Mouse (Mus musculus) forebrain, embryonic 14.5 days (tissue): ENCODE measurements at regions not wholly inside any gene's neighbourhood (a gene's known extent, or its start where the extent isn't known, plus 50 kb on each side); places are given as distances from the start of the nearest gene placed in this dataset.

Experiments used
- ATAC-seq: fragments of 200-750 bp; cut with Nextera tagmentation; 2 replicates; pipeline ENCODE4 v1.8.0; 2017; ENCODE audit warnings: mild to moderate bottlenecking, moderate library complexity
- DNase-seq: peaks from one replicate; pipeline ENCODE4 v3.0.0-alpha.2; 2015; ENCODE audit warnings: low spot score
- H3K27ac ChIP-seq: fragments of 300-500 bp; sonication (generic); 2 replicates; pipeline ENCODE4 v1.5.1; 2014; ENCODE audit warnings: low read depth, mild to moderate bottlenecking, control low read depth, low read length, moderate library complexity
- H3K27me3 ChIP-seq: fragments of 300-500 bp; sonication (generic); replicated peaks from 2 replicates; pipeline ENCODE4 v1.6.1; 2014; ENCODE audit warnings: low read length, control low read depth, mixed read lengths; ENCODE audit not compliant: control insufficient read depth, insufficient read depth
- H3K36me3 ChIP-seq: fragments of 300-500 bp; sonication (generic); 2 replicates; pipeline ENCODE4 v1.6.1; 2014; ENCODE audit warnings: low read length, control low read depth; ENCODE audit not compliant: control insufficient read depth, insufficient read depth
- H3K4me1 ChIP-seq: fragments of 300-500 bp; sonication (generic); 2 replicates; pipeline ENCODE4 v1.6.1; 2014; ENCODE audit warnings: antibody characterized with exemption, low read length, control low read depth; ENCODE audit not compliant: control insufficient read depth, insufficient read depth
- H3K4me2 ChIP-seq: fragments of 300-500 bp; sonication (generic); 2 replicates; pipeline ENCODE4 v1.6.1; 2014; ENCODE audit warnings: mild to moderate bottlenecking, control low read depth, low read length
- H3K4me3 ChIP-seq: fragments of 300-500 bp; sonication (generic); 2 replicates; pipeline ENCODE4 v1.5.1; 2014; ENCODE audit warnings: low read depth, low read length, control low read depth
- H3K9ac ChIP-seq: fragments of 300-500 bp; sonication (generic); 2 replicates; pipeline ENCODE4 v1.6.1; 2014; ENCODE audit warnings: mild to moderate bottlenecking, low read length, control low read depth, moderate library complexity
- H3K9me3 ChIP-seq: fragments of 300-500 bp; sonication (generic); replicated peaks from 2 replicates; pipeline ENCODE4 v1.6.1; 2016; ENCODE audit warnings: low read length, control low read depth, mixed read lengths; ENCODE audit not compliant: control insufficient read depth
- WGBS: fragments of 180-500 bp; shearing (Covaris S2); extraction: QIAGEN DNeasy Blood & Tissue Kit; methylation state at CpG from one replicate; pipeline ENCODE4 v1.1.7; 2014; 5-methylcytosine and 5-hydroxymethylcytosine counted together

DNA sequence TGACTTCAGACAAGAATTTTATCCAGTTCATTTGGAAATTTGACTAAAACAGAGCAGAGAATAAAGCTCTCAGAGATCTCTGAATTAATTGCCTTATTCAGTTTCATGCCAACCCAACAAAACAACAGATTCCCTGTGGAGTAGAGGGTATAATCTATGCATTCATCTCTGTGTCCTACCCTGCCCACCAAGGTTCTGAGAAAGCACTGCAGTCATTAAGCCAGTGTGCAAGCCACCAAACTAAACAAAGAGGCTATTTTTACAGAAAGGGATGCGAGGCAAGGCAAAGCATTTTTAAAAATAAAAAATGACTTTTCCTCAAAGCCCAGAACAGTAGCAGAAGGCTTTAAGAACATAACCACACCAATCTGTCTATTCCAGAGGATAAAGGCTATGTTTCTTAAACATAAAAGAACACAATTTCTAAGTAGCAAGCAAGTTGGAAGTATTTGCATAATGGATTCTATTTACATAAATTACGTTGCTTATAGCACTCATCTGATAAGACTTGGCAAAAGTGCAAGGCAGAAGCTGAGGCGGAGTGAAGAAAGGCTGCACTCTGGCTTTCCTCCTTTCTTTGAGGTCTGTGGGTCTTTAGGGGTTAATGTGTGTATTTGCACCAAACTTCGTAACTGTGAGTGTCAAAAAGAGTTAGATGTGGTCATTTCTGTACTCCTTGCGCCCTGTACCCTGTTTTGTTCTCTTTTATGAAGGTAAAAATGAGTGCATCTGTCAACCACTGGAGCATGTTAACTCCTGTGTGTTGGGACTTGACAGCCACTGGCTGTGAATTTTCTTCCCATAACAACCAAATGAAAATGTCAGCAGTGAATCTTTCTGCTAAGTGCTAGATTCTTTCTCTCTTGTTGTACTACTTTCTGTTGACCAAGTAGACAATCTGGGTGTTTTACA lies 430.6 kb upstream of the Igfbp7 start:
- ATAC-seq: peak; percentile 90

DNA sequence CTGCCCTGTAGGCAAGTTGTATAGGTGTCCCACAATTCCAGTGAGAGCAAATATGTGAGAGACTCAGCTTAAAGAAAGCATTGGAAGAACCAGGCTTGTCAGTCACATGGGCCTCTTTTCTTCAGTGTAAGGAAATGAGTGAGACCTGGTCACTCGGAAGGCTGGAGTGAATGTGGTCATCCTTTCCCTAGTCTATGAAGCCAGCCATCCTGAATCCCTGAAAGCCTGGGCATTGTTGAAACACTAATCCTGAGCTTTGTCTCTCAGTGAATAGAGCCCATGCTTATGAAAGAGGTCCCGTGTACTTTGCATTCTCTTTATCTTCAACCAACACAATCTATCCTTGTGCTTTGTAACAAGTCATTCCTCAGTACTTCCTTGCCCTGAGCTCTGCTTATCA lies 420.1 kb upstream of the Igfbp7 start:
- DNase-seq: no peak
- no peak overlapping the region for H3K4me2 ChIP-seq
- H3K4me1 ChIP-seq: no peaks in the 10 kb centered on the region
- no peak overlapping the region for H3K27ac ChIP-seq
- WGBS: 27% methylated on average over 2 of the region's 2 CpGs
- H3K9ac ChIP-seq: no peak overlapping the region
- ATAC-seq: no peak
- H3K27me3 ChIP-seq: no peaks in the 10 kb centered on the region
- peaks cover 7% of the 10 kb centered on the region; the same call in 1 of the 2 replicates for H3K9me3 ChIP-seq
- H3K4me3 ChIP-seq: no peak overlapping the region
- H3K36me3 ChIP-seq: no peaks in the 10 kb centered on the region

More for the DNA sequence above, 430.6 kb upstream of the Igfbp7 start:
- 16% methylated on average over 5 of the region's 5 CpGs for WGBS
- H3K9me3 ChIP-seq: no peaks in the 10 kb centered on the region
- H3K27me3 ChIP-seq: no peaks in the 10 kb centered on the region
- no peak overlapping the region for H3K4me3 ChIP-seq
- H3K4me2 ChIP-seq: no peak overlapping the region
- H3K36me3 ChIP-seq: no peaks in the 10 kb centered on the region
- DNase-seq: peak; percentile 84
- H3K9ac ChIP-seq: no peak overlapping the region
- H3K4me1 ChIP-seq: peaks cover 9% of the 10 kb centered on the region
- H3K27ac ChIP-seq: peak overlapping the region; percentile 59

DNA sequence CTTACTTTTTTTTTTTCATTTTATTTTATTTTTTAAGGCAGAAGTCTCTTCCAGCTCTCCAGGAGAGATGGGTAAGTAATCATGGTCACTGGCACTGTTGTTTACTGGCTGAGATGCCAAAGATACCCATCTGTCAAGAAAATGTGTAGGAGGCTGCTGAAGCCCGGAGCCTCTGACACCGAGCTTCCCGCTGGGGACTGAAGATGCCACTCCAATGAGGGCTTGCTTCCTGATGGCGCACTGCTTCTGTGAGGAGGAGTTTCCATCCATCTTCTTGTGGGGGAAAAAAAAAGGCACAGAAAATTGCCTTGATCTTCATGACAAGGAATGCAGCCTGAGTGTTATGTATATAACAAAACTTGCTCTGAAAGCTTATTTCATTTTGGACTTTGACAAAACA lies 418.2 kb upstream of the Igfbp7 start:
- no peak for DNase-seq
- 87% methylated on average over 4 of the region's 4 CpGs for WGBS
- H3K4me3 ChIP-seq: no peak overlapping the region

DNA sequence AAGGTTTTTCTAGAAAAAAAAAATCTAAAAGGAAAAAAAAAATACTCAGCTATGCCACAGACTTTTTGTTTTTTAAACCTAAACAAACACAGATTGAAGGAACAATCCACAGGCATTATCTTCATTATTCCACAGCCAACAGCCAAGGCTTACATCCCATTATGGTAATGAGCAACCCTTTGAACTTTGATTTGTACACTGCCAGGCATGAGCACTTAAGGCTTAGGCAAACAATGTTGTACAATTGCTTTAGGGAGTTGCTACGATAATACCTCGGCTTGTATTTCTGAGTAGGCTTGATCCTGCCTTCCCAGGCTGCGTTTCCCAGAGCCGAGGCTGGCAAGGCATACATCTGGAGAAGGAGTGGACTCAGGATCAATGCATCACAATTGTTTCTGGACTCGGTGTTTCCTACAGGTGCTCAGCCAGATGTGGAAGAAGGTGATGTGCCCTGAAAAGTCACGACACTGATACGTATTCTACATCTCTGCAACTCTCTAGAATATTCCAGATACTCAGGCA lies 409.0 kb upstream of the Igfbp7 start:
- no peaks in the 10 kb centered on the region for H3K36me3 ChIP-seq
- no peaks in the 10 kb centered on the region for H3K9me3 ChIP-seq
- DNase-seq (peak; percentile 48), ATAC-seq (peak; percentile 61; the same call in 1 of the 2 replicates)
- no peak overlapping the region for H3K4me3 ChIP-seq
- no peak overlapping the region for H3K9ac ChIP-seq
- H3K4me2 ChIP-seq: no peak overlapping the region
- no peaks in the 10 kb centered on the region for H3K4me1 ChIP-seq
- H3K27ac ChIP-seq: no peak overlapping the region
- 33% methylated on average over 7 of the region's 7 CpGs for WGBS
- H3K27me3 ChIP-seq: no peaks in the 10 kb centered on the region

More for the DNA sequence above, 418.2 kb upstream of the Igfbp7 start:
- H3K4me2 ChIP-seq: no peak overlapping the region
- no peak for ATAC-seq
- no peak overlapping the region for H3K27ac ChIP-seq
- H3K9me3 ChIP-seq: peaks cover 7% of the 10 kb centered on the region; the same call in 1 of the 2 replicates
- no peaks in the 10 kb centered on the region for H3K36me3 ChIP-seq
- no peak overlapping the region for H3K9ac ChIP-seq
- H3K27me3 ChIP-seq: no peaks in the 10 kb centered on the region
- H3K4me1 ChIP-seq: no peaks in the 10 kb centered on the region

DNA sequence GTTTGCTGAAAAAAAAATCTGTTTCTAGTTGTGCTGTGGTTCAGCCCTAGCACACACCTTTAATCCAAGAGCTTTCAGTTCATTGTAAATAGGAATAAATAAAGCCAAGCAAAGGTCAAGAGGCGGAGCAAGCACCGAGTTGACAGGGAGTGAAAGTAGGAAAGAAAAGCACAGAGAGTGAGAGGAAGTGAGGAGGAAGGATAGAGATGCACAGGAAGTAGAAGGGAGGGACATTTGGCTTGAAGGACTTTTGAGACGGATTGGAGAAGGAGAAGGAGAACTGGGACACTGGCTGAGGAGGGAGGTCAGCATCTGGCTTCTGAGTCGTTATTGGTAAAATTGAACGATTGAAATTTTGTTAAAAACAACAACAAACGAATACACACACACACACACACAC lies 402.0 kb upstream of the Igfbp7 start:
- H3K27ac ChIP-seq: no peak overlapping the region
- no peaks in the 10 kb centered on the region for H3K27me3 ChIP-seq
- H3K4me2 ChIP-seq: no peak overlapping the region
- H3K9me3 ChIP-seq: no peaks in the 10 kb centered on the region
- H3K4me3 ChIP-seq: no peak overlapping the region
- WGBS: 81% methylated on average over 6 of the region's 6 CpGs
- no peaks in the 10 kb centered on the region for H3K36me3 ChIP-seq
- no peak overlapping the region for H3K9ac ChIP-seq
- peaks cover 10% of the 10 kb centered on the region for H3K4me1 ChIP-seq
- ATAC-seq: no peak
- no peak for DNase-seq

DNA sequence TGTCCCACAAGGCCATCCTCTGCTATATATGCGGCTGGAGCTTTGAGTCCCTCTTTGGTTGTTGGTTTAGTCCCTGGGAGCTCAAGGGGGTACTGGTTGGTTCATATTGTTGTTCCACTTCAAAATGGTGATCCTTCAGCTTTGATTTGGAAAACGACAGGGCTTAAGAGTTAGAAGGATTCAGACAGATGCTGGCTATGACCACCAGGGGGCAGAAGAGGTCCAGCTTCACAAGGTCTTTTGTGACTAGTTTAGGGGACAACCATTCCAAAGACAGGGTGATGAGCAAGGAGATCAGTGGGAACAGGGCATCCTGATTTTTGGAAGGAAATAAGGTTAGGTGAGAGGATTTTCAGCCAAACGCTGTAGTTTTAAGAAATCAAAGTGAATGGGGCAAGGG lies 399.9 kb upstream of the Igfbp7 start:
- Histone ChIP-seq H3K9me3 (no peaks in the 10 kb centered on the region), H3K4me2 (no peak overlapping the region), H3K36me3 (no peaks in the 10 kb centered on the region), H3K9ac (no peak overlapping the region), H3K4me1 (peaks cover 10% of the 10 kb centered on the region), H3K27me3 (no peaks in the 10 kb centered on the region), H3K27ac (no peak overlapping the region), H3K4me3 (no peak overlapping the region)
- 31% methylated on average over 3 of the region's 3 CpGs for WGBS
- ATAC-seq (no peak), DNase-seq (peak; percentile 92)

DNA sequence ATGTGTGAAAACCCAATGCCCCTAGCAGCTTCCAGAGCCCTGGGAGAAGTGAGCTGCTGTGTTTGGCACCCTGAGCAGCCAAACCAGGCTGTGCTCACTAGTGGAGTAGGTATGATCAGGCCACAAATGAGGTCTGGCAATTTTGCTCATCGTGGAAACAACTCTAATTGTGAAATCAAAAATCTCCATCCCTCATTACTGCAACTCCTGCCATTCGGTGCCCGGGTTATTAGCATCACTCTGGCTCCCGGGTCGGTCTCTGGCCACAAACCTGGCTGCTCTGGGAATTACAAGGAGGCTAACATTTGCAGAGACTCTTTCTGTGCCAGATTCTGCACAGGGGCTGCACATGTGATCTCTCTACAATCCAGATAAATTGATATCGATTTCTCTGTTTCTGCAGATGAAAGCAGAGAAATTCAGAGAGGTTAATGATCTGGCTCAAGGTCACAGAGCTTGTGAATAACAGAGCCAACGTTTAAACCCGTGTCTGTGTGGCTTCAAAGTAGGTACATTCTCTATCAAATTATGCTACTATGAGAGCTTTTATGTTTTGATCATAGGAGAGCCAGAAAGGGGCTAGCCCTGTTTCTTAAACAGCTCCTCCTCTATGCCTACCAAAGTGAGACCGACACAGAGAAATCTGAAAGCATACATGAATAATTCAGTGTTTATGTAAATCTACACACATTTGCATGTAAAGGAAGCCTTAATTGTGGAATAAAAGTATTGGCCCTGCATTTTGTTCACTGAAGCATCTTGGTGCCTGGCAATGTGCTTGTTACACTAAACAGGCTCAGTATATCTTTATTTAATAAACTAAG lies 398.7 kb upstream of the Igfbp7 start:
- peak; percentile 77 for ATAC-seq
- Histone ChIP-seq H3K4me1 (peaks cover 10% of the 10 kb centered on the region), H3K27ac (peak overlapping the region; percentile 52), H3K9ac (no peak overlapping the region), H3K4me3 (no peak overlapping the region), H3K4me2 (peak overlapping the region; percentile 3; the same call in 1 of the 2 replicates), H3K36me3 (no peaks in the 10 kb centered on the region), H3K27me3 (no peaks in the 10 kb centered on the region), H3K9me3 (no peaks in the 10 kb centered on the region)
- WGBS: 13% methylated on average over 9 of the region's 9 CpGs
- peak; percentile 86 for DNase-seq

DNA sequence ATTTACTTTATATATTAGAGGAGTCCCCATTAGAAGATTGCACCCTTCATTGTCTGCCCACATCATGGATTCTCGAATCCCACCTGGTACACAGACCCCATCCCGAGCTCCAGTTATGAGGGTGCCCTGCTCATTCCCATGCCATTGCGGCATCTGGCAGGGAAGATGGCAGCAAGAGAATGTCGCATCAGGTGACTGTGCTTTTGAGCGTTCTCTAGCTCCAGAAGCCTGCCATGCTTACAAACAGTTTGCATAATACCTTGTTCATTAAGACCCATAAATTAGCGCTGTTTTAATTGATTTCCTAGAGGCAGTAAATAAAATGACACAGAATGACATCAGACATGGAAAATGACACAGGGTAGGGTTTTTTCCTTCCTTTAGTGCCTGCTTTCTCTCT lies 398.0 kb upstream of the Igfbp7 start:
- Histone ChIP-seq H3K4me3 (no peak overlapping the region), H3K9me3 (no peaks in the 10 kb centered on the region), H3K4me1 (peaks cover 10% of the 10 kb centered on the region), H3K36me3 (no peaks in the 10 kb centered on the region), H3K27ac (no peak overlapping the region), H3K4me2 (no peak overlapping the region), H3K27me3 (no peaks in the 10 kb centered on the region), H3K9ac (no peak overlapping the region)
- ATAC-seq (peak; percentile 60), DNase-seq (peak; percentile 90)
- 39% methylated on average over 6 of the region's 6 CpGs for WGBS
